Mouse (Mus musculus): ENCODE data around the gene Isyna1.

DNA sequence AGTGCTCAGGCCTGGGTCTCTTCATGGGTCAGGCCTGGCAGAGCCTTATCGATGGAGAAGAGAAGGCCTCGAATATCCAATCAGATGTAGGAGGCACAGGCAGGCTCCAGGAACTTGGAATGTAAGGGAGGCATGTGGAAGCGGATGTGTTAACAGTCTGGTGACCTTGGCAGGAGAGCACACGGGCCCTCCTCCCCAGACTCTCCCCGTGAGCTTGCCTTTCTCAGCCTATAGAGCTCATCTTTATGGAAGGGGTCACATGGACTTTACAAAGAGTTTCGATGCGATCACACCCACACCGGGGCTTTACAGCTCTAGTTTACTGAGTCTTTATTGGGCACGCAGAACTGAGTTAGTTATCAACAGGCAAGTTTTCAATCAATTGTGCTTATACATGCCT is 44.6 kb downstream of the Isyna1 start:
- TF ChIP-seq POLR2A (IDR thresholded peaks at IDR 0.05; ENCODE audit: extremely low read depth, insufficient read depth, low read length) = no peak
- no peak for TF ChIP-seq CTCF (IDR thresholded peaks at IDR 0.05; ENCODE audit: extremely low read depth, insufficient read depth, low read length)
